Mouse (Mus musculus): ENCODE results near the gene Pelp1. TPM values are rescaled to one million over a fixed set of nuclear protein-coding genes. Genes with fewer than 3 reads are reported as not detected.
"Not testable (repeated sequence)": the region's sequence is repeated elsewhere in the genome, so short reads cannot be mapped to it uniquely, and the experiment has no call there.

The Pelp1 gene
- total and polyA plus RNA-seq, 2 experiments from 2014 or later = 10.9 to 15.9 TPM

GRCm38 (mm10) chr11:70372849-70373557 is 36.8 kb downstream of the Pelp1 start:
- Histone ChIP-seq H3K9ac (replicated peaks; ENCODE audit: low read depth, low read length) (no peak overlapping the region), H3K9me3 (replicated peaks; ENCODE audit: control insufficient read depth, low read length) (no peaks in the 10 kb centered on the region), H3K27me3 (ENCODE audit: control insufficient read depth, insufficient read depth, low read length) (0 out of 2 replicates have a peak, but pooled peaks cover 9% of the 10 kb centered on the region), H3K4me2 (ENCODE audit: low read depth, low read length) (no peak overlapping the region), H3K4me1 (ENCODE audit: control insufficient read depth, insufficient read depth) (no peaks in the 10 kb centered on the region), H3K27ac (ENCODE audit: low read depth) (no peak overlapping the region), H3K4me3 (ENCODE audit: low read depth, low read length) (no peak overlapping the region), H3K36me3 (replicated peaks; ENCODE audit: control insufficient read depth, insufficient read depth, low read length) (no peaks in the 10 kb centered on the region)
- TF ChIP-seq CTCF (IDR thresholded peaks at IDR 0.05; ENCODE audit: low read depth) (no peak), EP300 (IDR thresholded peaks at IDR 0.05; ENCODE audit: low read depth) (no peak)
- 76% methylated on average over 7 of the region's 7 CpGs for WGBS
- DNase-seq (ENCODE audit: low spot score) (no peak), ATAC-seq (ENCODE audit: insufficient read depth, low read depth) (no peak)

- no peak overlapping the region for H3K4me2 ChIP-seq (ENCODE audit: low read depth, low read length)
- H3K9me3 ChIP-seq (replicated peaks; ENCODE audit: control insufficient read depth, low read length) = no peaks in the 10 kb centered on the region
- H3K36me3 ChIP-seq (replicated peaks; ENCODE audit: control insufficient read depth, insufficient read depth, low read length) = no peaks in the 10 kb centered on the region
- H3K27me3 ChIP-seq (ENCODE audit: control insufficient read depth, insufficient read depth, low read length) = 0 out of 2 replicates have a peak, but pooled peaks cover 9% of the 10 kb centered on the region
- no peak overlapping the region for H3K27ac ChIP-seq (ENCODE audit: low read depth)
- TF ChIP-seq CTCF (IDR thresholded peaks at IDR 0.05; ENCODE audit: low read depth) (no peak), EP300 (IDR thresholded peaks at IDR 0.05; ENCODE audit: low read depth) (no peak)
- H3K4me3 ChIP-seq (ENCODE audit: low read depth, low read length) = no peak overlapping the region
- DNase-seq (ENCODE audit: low spot score) (no peak), ATAC-seq (ENCODE audit: insufficient read depth, low read depth) (no peak)
- H3K4me1 ChIP-seq (ENCODE audit: control insufficient read depth, insufficient read depth) = no peaks in the 10 kb centered on the region
- no peak overlapping the region for H3K9ac ChIP-seq (replicated peaks; ENCODE audit: low read depth, low read length)
Measured at GRCm38 (mm10) chr11:70372396-70372795, 37.4 kb downstream of the Pelp1 start.

GRCm38 (mm10) chr11:70368626-70369025 is 41.2 kb downstream of the Pelp1 start:
- not testable (repeated sequence) for ATAC-seq (ENCODE audit: insufficient read depth, low read depth); H3K9me3 ChIP-seq (replicated peaks; ENCODE audit: control insufficient read depth, low read length); H3K36me3 ChIP-seq (replicated peaks; ENCODE audit: control insufficient read depth, insufficient read depth, low read length); H3K27me3 ChIP-seq (ENCODE audit: control insufficient read depth, insufficient read depth, low read length); H3K27ac ChIP-seq (ENCODE audit: low read depth); H3K4me2 ChIP-seq (ENCODE audit: low read depth, low read length); DNase-seq (ENCODE audit: low spot score); H3K4me3 ChIP-seq (ENCODE audit: low read depth, low read length); H3K4me1 ChIP-seq (ENCODE audit: control insufficient read depth, insufficient read depth); H3K9ac ChIP-seq (replicated peaks; ENCODE audit: low read depth, low read length)
- WGBS = 71% methylated on average over 2 of the region's 2 CpGs

DNA sequence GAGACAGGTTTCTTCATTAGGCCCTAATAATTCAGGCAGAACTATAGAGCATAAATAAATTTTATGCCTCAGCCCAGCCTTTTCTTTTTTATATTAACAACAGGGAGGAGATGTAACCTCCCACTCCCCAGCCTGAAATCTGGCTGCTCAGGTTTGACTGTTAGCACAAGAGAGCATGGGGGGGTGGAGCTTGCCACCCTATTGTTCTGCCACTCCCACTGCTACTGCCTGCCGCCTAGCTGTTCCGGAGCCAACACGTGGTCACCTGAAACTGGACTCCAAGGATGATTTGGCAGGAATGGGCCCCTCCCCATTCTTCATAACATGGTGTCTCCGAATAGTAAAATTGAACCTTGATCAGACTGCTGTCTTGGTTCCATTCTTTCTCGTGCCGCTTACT is 42.1 kb downstream of the Pelp1 start:
- 75% methylated on average over 6 of the region's 6 CpGs for WGBS
- not testable (repeated sequence) for H3K27me3 ChIP-seq (ENCODE audit: control insufficient read depth, insufficient read depth, low read length); H3K4me2 ChIP-seq (ENCODE audit: low read depth, low read length); H3K4me3 ChIP-seq (ENCODE audit: low read depth, low read length); H3K4me1 ChIP-seq (ENCODE audit: control insufficient read depth, insufficient read depth); DNase-seq (ENCODE audit: low spot score); ATAC-seq (ENCODE audit: insufficient read depth, low read depth); H3K9me3 ChIP-seq (replicated peaks; ENCODE audit: control insufficient read depth, low read length); H3K36me3 ChIP-seq (replicated peaks; ENCODE audit: control insufficient read depth, insufficient read depth, low read length); H3K27ac ChIP-seq (ENCODE audit: low read depth); H3K9ac ChIP-seq (replicated peaks; ENCODE audit: low read depth, low read length)

DNA sequence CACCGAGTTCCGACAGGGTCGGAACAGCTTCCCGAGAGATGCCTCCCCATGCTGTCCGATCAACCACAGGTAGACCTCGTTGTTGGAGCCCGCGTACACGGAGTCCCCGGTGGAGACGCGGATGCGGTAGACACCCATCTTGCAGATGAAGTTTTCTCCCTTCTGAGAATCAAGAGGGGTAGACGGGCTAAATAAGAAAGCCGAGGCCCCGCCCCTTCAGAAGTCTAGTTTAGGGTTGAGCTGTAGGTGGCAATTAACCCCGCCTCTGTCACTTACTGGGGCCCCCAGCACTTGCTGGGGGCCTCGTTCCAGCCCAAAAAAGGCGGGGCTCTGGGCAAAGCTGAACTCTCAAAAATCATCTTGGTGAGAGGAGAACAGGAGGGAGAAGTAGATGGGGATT is 58.0 kb downstream of the Pelp1 start, which contains the start of gene Alox15:
Gene Alox15 (minus strand): TSS at position 164 of the 400 bp plus-strand sequence.
- Histone ChIP-seq H3K27ac (ENCODE audit: low read depth) (no peak within 1 kb of the TSS), H3K27me3 (ENCODE audit: control insufficient read depth, insufficient read depth, low read length) (peaks cover 60% of the 10 kb centered on the region)

DNA sequence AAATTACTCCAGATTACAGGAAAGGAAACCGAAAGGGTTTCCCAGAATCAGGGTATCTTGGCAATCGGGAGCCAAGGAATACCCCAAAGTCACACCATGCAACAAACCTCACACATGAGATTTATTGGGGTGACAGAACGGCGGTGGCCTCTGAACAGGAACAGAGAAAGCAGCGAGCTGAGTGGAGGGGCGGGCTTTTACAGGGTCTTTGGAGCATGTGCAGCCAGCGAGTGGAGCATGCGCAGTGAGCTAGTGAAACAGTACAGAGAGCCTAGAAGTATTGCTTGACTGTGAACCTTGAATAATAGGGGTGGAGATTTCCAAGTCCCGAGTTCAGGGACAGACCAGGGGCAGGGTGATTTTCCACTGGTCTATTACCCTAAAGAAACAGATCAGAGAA is 61.2 kb downstream of the Pelp1 start:
- DNase-seq (ENCODE audit: low spot score) (no peak), ATAC-seq (ENCODE audit: insufficient read depth, low read depth) (no peak)
- H3K27ac ChIP-seq (ENCODE audit: low read depth) = no peak overlapping the region
- H3K4me2 ChIP-seq (ENCODE audit: low read depth, low read length) = no peak overlapping the region
- H3K36me3 ChIP-seq (replicated peaks; ENCODE audit: control insufficient read depth, insufficient read depth, low read length) = no peaks in the 10 kb centered on the region
- WGBS = 76% methylated on average over 9 of the region's 9 CpGs
- H3K9ac ChIP-seq (replicated peaks; ENCODE audit: low read depth, low read length) = no peak overlapping the region
- H3K9me3 ChIP-seq (replicated peaks; ENCODE audit: control insufficient read depth, low read length) = no peaks in the 10 kb centered on the region
- peaks cover 53% of the 10 kb centered on the region for H3K27me3 ChIP-seq (ENCODE audit: control insufficient read depth, insufficient read depth, low read length)
- no peaks in the 10 kb centered on the region for H3K4me1 ChIP-seq (ENCODE audit: control insufficient read depth, insufficient read depth)
- H3K4me3 ChIP-seq (ENCODE audit: low read depth, low read length) = no peak overlapping the region
- TF ChIP-seq EP300 (IDR thresholded peaks at IDR 0.05; ENCODE audit: low read depth) (no peak), CTCF (IDR thresholded peaks at IDR 0.05; ENCODE audit: low read depth) (no peak)

More for the DNA sequence above, 58.0 kb downstream of the Pelp1 start, which contains the start of gene Alox15:
- Histone ChIP-seq H3K4me2 (ENCODE audit: low read depth, low read length) (peak within 1 kb of the TSS; percentile 56), H3K4me1 (ENCODE audit: control insufficient read depth, insufficient read depth) (no peaks in the 10 kb centered on the region), H3K9me3 (replicated peaks; ENCODE audit: control insufficient read depth, low read length) (no peaks in the 10 kb centered on the region), H3K4me3 (ENCODE audit: low read depth, low read length) (peak within 1 kb of the TSS; percentile 33), H3K36me3 (replicated peaks; ENCODE audit: control insufficient read depth, insufficient read depth, low read length) (no peaks in the 10 kb centered on the region), H3K9ac (replicated peaks; ENCODE audit: low read depth, low read length) (no peak within 1 kb of the TSS)
- ATAC-seq (ENCODE audit: insufficient read depth, low read depth) (no peak), DNase-seq (ENCODE audit: low spot score) (no peak)
- 1% methylated on average over 19 of the region's 19 CpGs for WGBS
- TF ChIP-seq CTCF (IDR thresholded peaks at IDR 0.05; ENCODE audit: low read depth) (no peak), EP300 (IDR thresholded peaks at IDR 0.05; ENCODE audit: low read depth) (no peak)
